Mouse (Mus musculus) limb, embryonic 14.5 days (tissue): ENCODE results near the gene Ncapg2. TPM values are rescaled to one million over a fixed set of nuclear protein-coding genes. Genes with fewer than 3 reads are reported as not detected.

ENCODE experiments used
- ATAC-seq: fragments of 200-750 bp; cut with Nextera tagmentation; 2 replicates; pipeline ENCODE4 v1.8.0; 2017; ENCODE audit warnings: low read depth, moderate number of reproducible peaks, moderate TSS enrichment; ENCODE audit not compliant: low FRiP score
- DNase-seq: peaks from one replicate; pipeline ENCODE4 v3.0.0-alpha.2; 2015; ENCODE audit warnings: low spot score
- H3K27ac ChIP-seq: fragments of 300-500 bp; sonication (generic); replicated peaks from 2 replicates; pipeline ENCODE4 v1.5.1; 2014; ENCODE audit warnings: low read depth, mild to moderate bottlenecking, low read length, moderate library complexity, mixed read lengths
- H3K27me3 ChIP-seq: fragments of 300-500 bp; sonication (generic); 2 replicates; pipeline ENCODE4 v1.6.1; 2014; ENCODE audit warnings: low read length, mixed read lengths; ENCODE audit not compliant: control insufficient read depth, insufficient read depth
- H3K36me3 ChIP-seq: fragments of 300-500 bp; sonication (generic); 2 replicates; pipeline ENCODE4 v1.6.1; 2014; ENCODE audit warnings: mild to moderate bottlenecking, low read length, moderate library complexity, mixed read lengths; ENCODE audit not compliant: control insufficient read depth, insufficient read depth
- H3K4me1 ChIP-seq: fragments of 300-500 bp; sonication (generic); 2 replicates; pipeline ENCODE4 v1.6.1; 2014; ENCODE audit warnings: antibody characterized with exemption, low read length, mixed read lengths; ENCODE audit not compliant: control insufficient read depth, insufficient read depth
- H3K4me2 ChIP-seq: fragments of 300-500 bp; sonication (generic); replicated peaks from 2 replicates; pipeline ENCODE4 v1.6.1; 2014; ENCODE audit warnings: low read depth, mild to moderate bottlenecking, low read length, moderate library complexity; ENCODE audit not compliant: severe bottlenecking
- H3K4me3 ChIP-seq: fragments of 300-500 bp; sonication (generic); replicated peaks from 2 replicates; pipeline ENCODE4 v1.5.1; 2014; ENCODE audit warnings: low read length
- H3K9ac ChIP-seq: fragments of 300-500 bp; sonication (generic); 2 replicates; pipeline ENCODE4 v1.6.1; 2014; ENCODE audit warnings: mild to moderate bottlenecking, low read depth, low read length, moderate library complexity; ENCODE audit not compliant: severe bottlenecking
- H3K9me3 ChIP-seq: fragments of 300-500 bp; sonication (generic); 2 replicates; pipeline ENCODE4 v1.6.1; 2016; ENCODE audit warnings: low read length; ENCODE audit not compliant: control insufficient read depth
- POLR2A ChIP-seq: fragments of 200-500 bp; IDR thresholded peaks from 2 replicates; pipeline ENCODE4 v1.8.0; 2012; ENCODE audit warnings: inconsistent platforms, mild to moderate bottlenecking, moderate library complexity, borderline replicate concordance; ENCODE audit not compliant: insufficient read depth, insufficient read length; ENCODE audit errors: extremely low read depth
- WGBS: fragments of 180-500 bp; shearing (Covaris S2); extraction: QIAGEN DNeasy Blood & Tissue Kit; methylation state at CpG from one replicate; pipeline ENCODE4 v1.1.7; 2014; 5-methylcytosine and 5-hydroxymethylcytosine counted together
- polyA plus RNA-seq, 2 experiments: library from polyadenylated mRNA; depleted of rRNA in 1 of 2; stranded (reverse) in 1 of 2; unstranded in 1 of 2; fragments of >200 nt; fragmentation: Nextera tagmentation in 1 of 2; extraction: Ambion mirVana in 1 of 2; gene quantifications; 2 replicates each; pipeline versions ENCODE4 v1.2.1 to v1.2.3; 2012 to 2014

Gene Ncapg2
- polyA plus RNA-seq, 2 experiments: 24.1 to 37.4 TPM

- Histone ChIP-seq H3K4me1 (peaks cover 8% of the 10 kb centered on the region; the same call in 1 of the 2 replicates), H3K4me3 (no peak overlapping the region), H3K4me2 (no peak overlapping the region), H3K36me3 (no peaks in the 10 kb centered on the region), H3K9me3 (no peaks in the 10 kb centered on the region), H3K27me3 (peaks cover 14% of the 10 kb centered on the region; the same call in 1 of the 2 replicates), H3K27ac (no peak overlapping the region), H3K9ac (no peak overlapping the region)
- DNase-seq (no peak), ATAC-seq (no peak)
- no peak for TF ChIP-seq POLR2A
- 86% methylated on average over 5 of the region's 5 CpGs for WGBS
These were observed 85.6 kb downstream of the Ncapg2 start for GRCm38 (mm10) chr12:116490575-116491356.

DNA sequence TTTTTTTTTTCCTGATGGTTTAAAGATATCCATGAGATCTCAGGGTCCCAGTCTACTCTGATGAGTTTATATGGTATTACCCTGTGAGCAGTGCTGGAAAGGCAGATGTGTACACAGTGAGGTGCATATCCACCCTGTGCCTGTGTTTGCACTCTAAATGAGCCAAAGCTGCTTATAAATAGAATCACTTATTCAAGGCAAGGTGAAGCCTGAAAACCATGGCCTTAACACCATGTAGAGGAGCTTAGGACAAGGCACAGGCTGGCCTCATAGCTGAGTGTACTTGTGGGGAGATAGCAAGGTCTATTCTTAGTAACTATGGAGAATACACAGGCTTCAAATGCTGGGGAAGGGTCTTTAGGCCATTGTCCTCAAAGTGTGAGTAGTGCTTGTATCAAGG lies 93.5 kb downstream of the Ncapg2 start:
- Histone ChIP-seq H3K27me3 (no peaks in the 10 kb centered on the region), H3K4me3 (no peak overlapping the region), H3K27ac (no peak overlapping the region), H3K9me3 (no peaks in the 10 kb centered on the region), H3K4me1 (no peaks in the 10 kb centered on the region), H3K9ac (no peak overlapping the region), H3K4me2 (no peak overlapping the region), H3K36me3 (no peaks in the 10 kb centered on the region)
- DNase-seq: no peak
- no peak for TF ChIP-seq POLR2A
- ATAC-seq: no peak

- Histone ChIP-seq H3K36me3 (no peaks in the 10 kb centered on the region), H3K27ac (no peak overlapping the region), H3K4me1 (no peaks in the 10 kb centered on the region), H3K9ac (no peak overlapping the region), H3K4me3 (no peak overlapping the region), H3K27me3 (no peaks in the 10 kb centered on the region), H3K4me2 (no peak overlapping the region), H3K9me3 (no peaks in the 10 kb centered on the region)
- DNase-seq (no peak), ATAC-seq (no peak)
- no peak for TF ChIP-seq POLR2A
- 86% methylated on average over 11 of the region's 11 CpGs for WGBS
These were observed 95.5 kb downstream of the Ncapg2 start for GRCm38 (mm10) chr12:116500652-116501051.

DNA sequence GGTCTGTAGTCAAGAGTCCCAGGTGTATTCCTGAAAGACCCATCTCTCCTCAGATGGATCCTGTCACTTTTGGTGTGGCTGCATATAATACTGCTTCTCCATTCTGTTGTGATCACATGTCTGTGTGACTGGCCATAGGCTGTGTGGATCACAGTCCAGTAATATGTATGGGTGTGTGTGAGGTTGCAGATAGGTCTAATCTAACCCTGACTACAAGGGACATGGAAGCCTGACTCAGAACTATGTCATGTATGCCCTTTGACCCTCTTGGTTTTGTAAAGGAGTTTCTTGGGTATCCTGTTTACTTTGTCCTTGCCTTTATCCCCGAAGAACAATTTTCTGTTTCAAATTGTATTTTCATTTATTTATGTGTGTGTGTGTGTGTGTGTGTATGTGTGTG lies 107.3 kb downstream of the Ncapg2 start:
- WGBS: 100% methylated on average over 1 of the region's 1 CpGs
- Histone ChIP-seq H3K27me3 (no peaks in the 10 kb centered on the region), H3K4me2 (no peak overlapping the region), H3K9me3 (no peaks in the 10 kb centered on the region), H3K4me3 (no peak overlapping the region), H3K9ac (no peak overlapping the region), H3K36me3 (no peaks in the 10 kb centered on the region), H3K27ac (no peak overlapping the region), H3K4me1 (no peaks in the 10 kb centered on the region)
- TF ChIP-seq POLR2A: no peak
- no peak for DNase-seq
- ATAC-seq: no peak

Other genes with a start within 250 kb of the Ncapg2 start
- gene Wdr60, start 142.4 kb upstream of the Ncapg2 start, polyA plus RNA-seq (2012; rRNA removed): 20.7 and 22.4 TPM in 2 replicates
- gene Wdr60, start 142.4 kb upstream of the Ncapg2 start, polyA plus RNA-seq (2014; fragmentation: Nextera tagmentation; extraction: Ambion mirVana): 25.9 and 29.1 TPM in 2 replicates
- not detected in 2 replicates for gene Gm11027, start 130.0 kb upstream of the Ncapg2 start, polyA plus RNA-seq (2012; rRNA removed)
- not detected in 2 replicates for gene Gm11027, start 130.0 kb upstream of the Ncapg2 start, polyA plus RNA-seq (2014; fragmentation: Nextera tagmentation; extraction: Ambion mirVana)
- 13.7 and 15.9 TPM in 2 replicates for gene Esyt2, start 124.2 kb upstream of the Ncapg2 start, polyA plus RNA-seq (2012; rRNA removed)
- 29.7 and 30.3 TPM in 2 replicates for gene Esyt2, start 124.2 kb upstream of the Ncapg2 start, polyA plus RNA-seq (2014; fragmentation: Nextera tagmentation; extraction: Ambion mirVana)
- gene Ptprn2, start 80.3 kb downstream of the Ncapg2 start, polyA plus RNA-seq (2012; rRNA removed): 0.65 and 0.68 TPM in 2 replicates
- 0.08 and 0.19 TPM in 2 replicates for gene Ptprn2, start 80.3 kb downstream of the Ncapg2 start, polyA plus RNA-seq (2014; fragmentation: Nextera tagmentation; extraction: Ambion mirVana)